Mouse (Mus musculus) heart, embryonic 14.5 days (tissue): ENCODE data around the gene Pes1. TPM values are rescaled to one million over a fixed set of nuclear protein-coding genes. Genes with fewer than 3 reads are reported as not detected.

Experiments used
- polyA plus RNA-seq: library from polyadenylated mRNA; unstranded; fragments of >200 nt; fragmentation: Nextera tagmentation; extraction: Ambion mirVana; gene quantifications from 2 replicates; pipeline ENCODE4 v1.2.1, GENCODE M21; 2014

The Pes1 gene
- polyA plus RNA-seq, 1 experiment from 2014 or later: 37.7 TPM

Other genes starting within 250 kb of the Pes1 start
- 0.34 and 0.85 TPM in 2 replicates for gene Osbp2, start 100.1 kb upstream of the Pes1 start, polyA plus RNA-seq
- not detected in 2 replicates for gene 4921536K21Rik, start 68.9 kb upstream of the Pes1 start, polyA plus RNA-seq
- gene Dusp18, start 68.7 kb upstream of the Pes1 start, polyA plus RNA-seq: 11.5 and 11.6 TPM in 2 replicates
- gene Slc35e4, start 49.3 kb upstream of the Pes1 start, polyA plus RNA-seq: 3.0 and 3.4 TPM in 2 replicates
- 82.3 and 91.6 TPM in 2 replicates for gene Tcn2, start 31.8 kb upstream of the Pes1 start, polyA plus RNA-seq
- gene 4930556J24Rik, start 12.8 kb downstream of the Pes1 start, polyA plus RNA-seq: not detected in 2 replicates
- gene Gal3st1, start 19.7 kb downstream of the Pes1 start, polyA plus RNA-seq: 0.20 TPM in 1 of 2 replicates, not detected in the other
- gene Sec14l4, start 67.5 kb downstream of the Pes1 start, polyA plus RNA-seq: not detected in 2 replicates
- not detected in 2 replicates for gene Sec14l3, start 100.9 kb downstream of the Pes1 start, polyA plus RNA-seq
- 28.8 and 32.3 TPM in 2 replicates for gene Mtfp1, start 131.5 kb downstream of the Pes1 start, polyA plus RNA-seq
- gene Sec14l2, start 159.4 kb downstream of the Pes1 start, polyA plus RNA-seq: 0.58 TPM in 2 replicates
- gene Rnf215, start 171.2 kb downstream of the Pes1 start, polyA plus RNA-seq: 20.6 and 21.2 TPM in 2 replicates
- gene Ccdc157, start 196.3 kb downstream of the Pes1 start, polyA plus RNA-seq: 3.0 and 3.2 TPM in 2 replicates
- gene Sf3a1, start 196.4 kb downstream of the Pes1 start, polyA plus RNA-seq: 31.6 and 34.3 TPM in 2 replicates
- 10.0 and 10.3 TPM in 2 replicates for gene Tbc1d10a, start 222.8 kb downstream of the Pes1 start, polyA plus RNA-seq